Mouse (Mus musculus) cerebellum, adult 9-10 months (tissue): ENCODE measurements around the gene Vezf1.

Source experiments
- DNase-seq: peaks from one replicate; pipeline ENCODE4 v3.0.0; 2022

Vezf1 gene

GRCm38 (mm10) chr11:88129935-88130334, 61.9 kb downstream of the Vezf1 start:
- DNase-seq = no peak

DNA sequence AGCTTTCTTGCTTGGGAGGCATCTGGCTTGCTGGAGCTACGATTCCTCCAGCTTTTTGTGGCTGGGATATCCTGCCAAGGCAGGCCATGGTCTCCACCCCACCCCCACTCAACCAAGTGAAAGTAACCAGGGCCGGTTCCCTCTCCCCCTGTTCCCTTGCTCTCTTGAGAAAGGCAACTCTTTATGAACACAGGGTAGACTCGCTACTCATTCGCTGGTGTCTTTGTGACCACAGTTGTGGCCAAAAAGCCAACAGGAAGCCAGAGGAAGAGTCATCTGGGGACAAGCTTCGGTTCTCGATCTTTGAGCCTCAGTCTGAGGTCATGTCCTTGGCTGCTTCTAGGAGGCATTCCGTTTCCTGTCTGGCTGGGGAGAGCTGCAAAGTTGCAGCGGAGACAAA, 63.8 kb downstream of the Vezf1 start:
- no peak for DNase-seq
